Mouse (Mus musculus): ENCODE results near the gene Snx25.
"Not testable (repeated sequence)": the region's sequence is repeated elsewhere in the genome, so short reads cannot be mapped to it uniquely, and the experiment has no call there.

Gene Snx25

GRCm38 (mm10) chr8:46135546-46135945 is 16.4 kb downstream of the Snx25 start:
- not testable (repeated sequence) for DNase-seq

GRCm38 (mm10) chr8:46130426-46130825 is 21.5 kb downstream of the Snx25 start:
- no peak for DNase-seq

GRCm38 (mm10) chr8:46122498-46122897 is 29.5 kb downstream of the Snx25 start:
- DNase-seq: no peak

DNA sequence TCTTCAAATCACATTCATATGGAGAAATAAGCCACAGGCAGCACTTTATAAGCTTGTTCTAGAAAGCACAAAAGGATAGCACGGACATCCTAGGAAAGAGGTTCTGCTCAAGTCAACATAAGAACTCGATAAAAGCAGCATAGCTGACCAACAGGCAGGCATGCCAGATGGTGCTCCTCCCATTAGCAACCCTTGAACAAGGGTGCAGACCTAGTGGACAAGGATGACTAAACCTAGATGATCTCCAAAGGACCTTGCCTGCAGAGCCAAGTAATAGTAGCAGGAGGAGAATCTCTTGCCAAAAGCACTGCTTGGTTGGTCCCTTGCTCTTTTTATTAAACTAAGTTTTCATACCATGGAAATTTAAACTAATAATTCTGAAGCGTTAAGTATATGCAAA is 32.8 kb downstream of the Snx25 start:
- DNase-seq: no peak

DNA sequence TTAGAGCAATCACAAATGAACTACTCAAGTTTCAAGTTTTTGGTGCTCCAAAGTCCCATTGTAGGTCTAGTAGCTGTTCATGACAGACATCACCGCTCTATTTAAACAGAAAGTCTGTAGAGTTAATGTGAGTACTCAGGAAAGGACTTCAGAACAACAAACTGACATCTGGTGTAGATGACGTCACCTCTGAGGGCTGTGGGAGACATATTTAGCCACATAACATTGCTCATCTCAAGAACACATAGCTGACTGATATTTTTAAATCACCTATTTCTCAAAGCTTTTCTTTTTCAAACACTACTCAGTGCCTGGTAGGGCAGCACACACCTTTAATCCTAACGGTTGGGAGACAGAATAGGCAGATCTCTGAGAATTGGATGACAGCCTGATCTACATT is 34.8 kb downstream of the Snx25 start:
- no peak for DNase-seq

DNA sequence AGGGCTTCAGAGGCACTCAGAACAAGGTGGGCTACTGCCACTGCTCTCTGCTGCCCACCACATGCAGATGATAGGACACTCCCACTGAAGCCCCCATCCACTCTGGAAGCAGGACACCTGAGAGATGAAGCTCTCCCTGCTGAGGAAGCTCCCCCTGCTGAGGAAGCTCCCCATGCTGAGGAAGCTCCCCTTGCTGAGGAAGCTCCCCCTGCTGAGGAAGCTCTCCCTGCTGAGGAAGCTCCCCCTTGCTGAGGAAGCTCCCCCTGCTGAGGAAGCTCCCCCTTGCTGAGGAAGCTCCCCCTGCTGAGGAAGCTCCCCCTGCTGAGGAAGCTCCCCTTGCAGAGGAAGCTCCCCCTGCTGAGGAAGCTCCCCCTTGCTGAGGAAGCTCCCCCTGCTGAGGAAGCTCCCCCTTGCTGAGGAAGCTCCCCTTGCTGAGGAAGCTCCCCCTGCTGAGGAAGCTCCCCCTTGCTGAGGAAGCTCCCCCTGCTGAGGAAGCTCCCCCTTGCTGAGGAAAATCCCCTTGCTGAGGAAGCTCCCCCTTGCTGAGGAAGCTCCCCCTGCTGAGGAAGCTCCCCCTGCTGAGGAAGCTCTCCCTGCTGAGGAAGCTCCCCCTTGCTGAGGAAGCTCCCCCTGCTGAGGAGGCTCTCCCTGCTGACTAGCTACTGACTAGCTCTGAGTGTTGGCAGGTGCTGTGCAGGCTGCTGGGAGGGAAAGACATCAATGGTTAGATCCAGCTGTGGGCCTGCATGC is 38.4 kb downstream of the Snx25 start:
- DNase-seq: not testable (repeated sequence)

- DNase-seq: no peak
Observed at GRCm38 (mm10) chr8:46107690-46108089, 44.3 kb downstream of the Snx25 start.

GRCm38 (mm10) chr8:46103434-46103833 is 48.5 kb downstream of the Snx25 start:
- DNase-seq: no peak

GRCm38 (mm10) chr8:46092667-46093360 is 59.1 kb downstream of the Snx25 start:
- peak; percentile 25 for DNase-seq

DNA sequence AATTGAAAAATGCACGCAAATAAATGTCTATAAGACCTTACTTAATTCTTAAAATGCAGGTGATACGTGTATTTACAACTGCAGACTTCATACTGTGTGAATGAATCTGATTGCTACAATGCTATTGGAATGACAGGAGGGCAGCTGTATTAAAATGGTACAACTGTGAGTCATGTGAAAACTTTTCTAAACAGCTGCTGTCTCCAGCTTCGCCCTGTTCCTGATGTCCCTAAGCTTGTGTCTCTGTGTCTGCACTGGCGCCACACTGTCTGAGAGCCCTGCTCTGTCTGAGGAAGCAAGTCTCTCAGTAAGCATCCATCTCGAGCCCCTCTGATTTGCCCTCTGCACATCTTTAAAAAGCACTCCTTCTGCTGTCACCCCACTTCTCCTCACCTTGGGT is 68.8 kb downstream of the Snx25 start:
- no peak for DNase-seq

DNA sequence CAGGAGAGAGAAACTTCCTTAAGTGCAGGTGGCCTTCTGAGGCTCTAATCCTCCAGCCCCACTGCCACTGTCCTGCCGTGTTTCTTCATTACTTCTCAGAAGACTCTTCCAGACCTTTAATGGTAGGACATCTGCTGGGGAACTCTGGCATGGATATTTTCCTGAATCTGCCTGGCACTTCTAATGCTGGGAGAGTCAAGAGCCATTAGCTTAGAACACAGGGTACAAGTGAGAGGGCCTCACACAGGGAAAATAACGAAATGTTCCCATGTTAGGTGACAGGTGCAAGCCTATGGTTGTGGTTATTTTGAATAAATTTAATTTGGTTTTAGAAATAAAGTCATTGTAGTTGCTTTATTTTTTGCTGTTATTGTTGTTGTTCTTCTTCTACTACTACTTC is 70.9 kb downstream of the Snx25 start:
- DNase-seq: no peak

DNA sequence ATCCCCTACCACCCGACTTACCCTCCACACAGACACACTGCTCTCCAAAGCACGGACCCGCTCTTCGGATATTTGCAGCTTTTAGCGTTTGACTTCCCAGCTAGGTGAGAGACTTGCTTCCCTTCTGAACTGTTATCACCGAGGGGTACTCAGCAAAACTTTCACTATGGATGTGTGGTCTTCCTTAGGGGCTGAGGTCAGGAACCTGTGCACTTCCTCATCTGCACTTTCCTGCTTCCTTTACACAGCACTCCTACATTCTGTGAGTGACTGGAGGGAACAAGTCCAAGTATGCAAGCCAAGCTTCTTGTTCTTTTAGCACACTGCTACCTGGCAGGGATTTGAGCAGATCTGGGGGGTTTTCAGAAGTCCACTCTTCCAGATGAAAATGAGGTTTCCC is 73.1 kb downstream of the Snx25 start:
- DNase-seq: no peak

GRCm38 (mm10) chr8:46075223-46075622 is 76.7 kb downstream of the Snx25 start:
- no peak for DNase-seq

- no peak for DNase-seq
Observed at GRCm38 (mm10) chr8:46073540-46074140, 78.3 kb downstream of the Snx25 start.

GRCm38 (mm10) chr8:46072798-46073197 is 79.2 kb downstream of the Snx25 start:
- DNase-seq: no peak

- DNase-seq: no peak
Observed at GRCm38 (mm10) chr8:46040260-46040659, 111.7 kb downstream of the Snx25 start.

DNA sequence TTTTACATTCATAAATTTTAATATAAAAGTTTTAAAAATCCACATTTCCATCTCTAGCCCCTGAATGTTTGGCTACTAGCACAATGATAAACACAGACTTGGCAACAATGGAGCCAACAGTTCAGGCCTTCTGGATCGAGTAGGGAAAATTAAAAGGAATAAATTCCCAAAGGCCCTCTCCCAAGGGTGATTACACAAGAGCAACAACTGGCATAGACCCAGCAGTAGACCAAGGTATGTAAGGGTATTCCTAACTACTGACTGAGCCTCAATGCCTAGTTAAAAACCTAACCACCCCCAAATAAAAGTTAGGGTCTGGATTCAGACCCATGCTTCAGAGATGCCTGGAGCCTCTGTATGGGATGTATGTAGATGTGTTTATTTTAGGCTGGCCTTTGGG is 112.3 kb downstream of the Snx25 start:
- DNase-seq: no peak

DNA sequence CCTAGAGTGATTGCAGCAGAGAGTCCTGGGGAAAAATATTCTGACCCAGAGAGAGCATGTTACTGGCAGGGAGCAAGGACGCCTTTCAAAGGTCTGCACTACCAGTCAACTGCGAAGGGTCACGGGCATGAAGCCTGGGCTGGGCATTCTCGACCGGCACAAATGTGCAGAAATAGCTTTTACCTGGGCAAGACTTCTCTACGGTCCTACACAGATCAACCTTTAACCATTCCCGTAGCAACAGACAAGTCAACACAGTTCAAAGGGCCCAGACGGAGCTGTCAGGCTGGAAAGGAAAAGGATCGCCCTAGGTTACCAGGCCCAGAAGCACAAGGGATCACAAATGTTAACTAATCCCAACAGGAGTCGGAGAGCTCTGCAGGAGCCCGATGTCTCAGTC is 115.7 kb downstream of the Snx25 start:
- DNase-seq: no peak

GRCm38 (mm10) chr8:46024392-46024791 is 127.6 kb downstream of the Snx25 start:
- no peak for DNase-seq

GRCm38 (mm10) chr8:46022758-46023157 is 129.2 kb downstream of the Snx25 start:
- no peak for DNase-seq

GRCm38 (mm10) chr8:46022203-46022602 is 129.8 kb downstream of the Snx25 start:
- no peak for DNase-seq

GRCm38 (mm10) chr8:46010746-46011680 is 140.9 kb downstream of the Snx25 start:
- DNase-seq: peak; percentile 19

DNA sequence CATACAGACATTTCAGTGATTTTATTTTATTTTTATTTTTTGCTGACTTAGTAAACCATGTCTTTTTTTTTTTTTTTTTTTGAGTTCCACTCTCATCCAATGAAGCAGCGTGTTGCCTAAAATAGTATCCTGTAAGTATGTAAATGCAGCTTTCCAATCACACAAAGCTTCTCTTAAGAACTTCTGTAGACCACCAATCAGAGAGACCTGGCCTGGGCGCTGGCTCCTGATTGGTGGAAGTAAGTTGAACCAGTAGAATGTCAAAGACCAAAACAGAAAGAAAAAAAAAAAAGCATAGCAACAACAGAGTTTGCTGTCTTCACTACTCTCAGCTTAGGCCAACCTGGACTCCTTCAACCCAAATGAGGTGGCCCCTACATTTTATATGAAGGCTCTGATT is 141.7 kb downstream of the Snx25 start:
- DNase-seq: no peak
